Mouse (Mus musculus): Measurements from ENCODE around the gene Aldh3a2.
"Not testable (repeated sequence)": the region's sequence is repeated elsewhere in the genome, so short reads cannot be mapped to it uniquely, and the experiment has no call there.

The Aldh3a2 gene

GRCm38 (mm10) chr11:61266551-61267533 lies at the start of gene Aldh3a2:
Aldh3a2 (minus strand) TSS chr11:61267464.
- peak; percentile 95 for DNase-seq

GRCm38 (mm10) chr11:61316864-61317263 lies 49.6 kb upstream of the Aldh3a2 start:
- no peak for DNase-seq

- DNase-seq: no peak
These were observed 43.1 kb upstream of the Aldh3a2 start for GRCm38 (mm10) chr11:61310321-61310720.

GRCm38 (mm10) chr11:61309831-61310230 lies 42.6 kb upstream of the Aldh3a2 start:
- no peak for DNase-seq

- DNase-seq: no peak
These were observed 40.5 kb upstream of the Aldh3a2 start for GRCm38 (mm10) chr11:61307795-61308194.

GRCm38 (mm10) chr11:61305377-61305776 lies 38.1 kb upstream of the Aldh3a2 start:
- DNase-seq: peak; percentile 10

GRCm38 (mm10) chr11:61304535-61304934 lies 37.3 kb upstream of the Aldh3a2 start:
- not testable (repeated sequence) for DNase-seq

GRCm38 (mm10) chr11:61300716-61301392 lies 33.6 kb upstream of the Aldh3a2 start:
- DNase-seq: no peak

GRCm38 (mm10) chr11:61300205-61300604 lies 32.9 kb upstream of the Aldh3a2 start:
- DNase-seq: no peak

- DNase-seq: no peak
These were observed 30.6 kb upstream of the Aldh3a2 start for GRCm38 (mm10) chr11:61297901-61298300.

GRCm38 (mm10) chr11:61297326-61297725 lies 30.1 kb upstream of the Aldh3a2 start:
- no peak for DNase-seq

GRCm38 (mm10) chr11:61296556-61296955 lies 29.3 kb upstream of the Aldh3a2 start:
- no peak for DNase-seq

GRCm38 (mm10) chr11:61295556-61295955 lies 28.3 kb upstream of the Aldh3a2 start:
- DNase-seq: no peak

- no peak for DNase-seq
These were observed 27.2 kb upstream of the Aldh3a2 start for GRCm38 (mm10) chr11:61294431-61294830.

- DNase-seq: no peak
These were observed 26.0 kb upstream of the Aldh3a2 start for GRCm38 (mm10) chr11:61293251-61293650.

- no peak for DNase-seq
These were observed 17.1 kb upstream of the Aldh3a2 start for GRCm38 (mm10) chr11:61284323-61284722.

- no peak for DNase-seq
These were observed 16.3 kb upstream of the Aldh3a2 start for GRCm38 (mm10) chr11:61283414-61284049.

- DNase-seq: no peak
These were observed 11.3 kb upstream of the Aldh3a2 start for GRCm38 (mm10) chr11:61278445-61279077.

- no peak for DNase-seq
These were observed 10.7 kb upstream of the Aldh3a2 start for GRCm38 (mm10) chr11:61277937-61278336.

GRCm38 (mm10) chr11:61276482-61276881 lies 9.2 kb upstream of the Aldh3a2 start:
- no peak for DNase-seq

- DNase-seq: no peak
These were observed 7.8 kb upstream of the Aldh3a2 start for GRCm38 (mm10) chr11:61275106-61275505.

GRCm38 (mm10) chr11:61274421-61274820 lies 7.2 kb upstream of the Aldh3a2 start:
- DNase-seq: no peak

- no peak for DNase-seq
These were observed 6.7 kb upstream of the Aldh3a2 start for GRCm38 (mm10) chr11:61273928-61274327.
